Mouse (Mus musculus) spleen, postnatal 36 days (tissue): ENCODE data around the gene Apba1.

ENCODE experiments used
- DNase-seq, 2 experiments: peaks; one replicate each; pipeline ENCODE4 v3.0.0; 2022; ENCODE audit warnings: low spot score in 2 of 2, mixed read lengths in 1 of 2

Gene Apba1

DNA sequence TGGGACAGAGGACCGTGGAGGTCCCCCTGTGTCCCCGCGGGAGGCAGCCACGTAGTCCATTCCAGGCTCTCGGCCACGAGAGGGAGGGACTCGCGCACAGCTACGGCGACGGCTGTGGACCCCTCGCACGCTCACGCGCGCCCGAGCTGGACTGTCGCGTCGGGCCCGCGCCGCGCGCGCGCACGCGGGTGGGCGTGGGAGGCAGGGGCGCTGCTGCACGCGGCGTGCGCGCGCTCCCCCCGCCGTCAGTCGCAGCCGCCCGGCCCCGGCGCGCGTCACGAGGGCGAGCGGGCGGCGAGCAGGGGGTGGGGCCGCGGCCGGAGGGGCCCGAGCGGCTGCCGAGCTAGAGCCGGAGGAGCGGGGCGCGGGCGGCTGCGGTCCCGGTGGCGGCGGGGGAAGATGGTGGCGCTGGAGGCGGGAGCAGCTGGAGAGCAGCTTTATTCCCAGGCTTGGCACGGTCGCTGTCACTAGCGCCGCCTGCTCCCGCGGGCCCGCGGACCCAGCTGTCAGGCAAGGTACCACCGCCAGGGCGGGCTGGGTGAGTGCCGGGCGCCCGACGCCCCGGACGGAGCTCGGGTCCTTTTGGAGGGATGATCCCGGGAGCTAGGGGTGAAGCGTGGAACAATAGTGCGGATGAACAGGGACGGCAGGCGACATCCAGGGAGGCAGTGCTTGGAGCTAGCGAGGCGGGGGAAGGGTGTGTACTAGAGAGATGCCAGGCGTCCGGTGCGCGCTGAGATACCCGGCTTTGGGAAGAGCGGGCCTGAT is at the start of gene Apba1:
Gene Apba1, plus strand, starts transcription at position 334 of the 768 bp plus-strand sequence.
- peak; percentile 51 to 60 for DNase-seq

DNA sequence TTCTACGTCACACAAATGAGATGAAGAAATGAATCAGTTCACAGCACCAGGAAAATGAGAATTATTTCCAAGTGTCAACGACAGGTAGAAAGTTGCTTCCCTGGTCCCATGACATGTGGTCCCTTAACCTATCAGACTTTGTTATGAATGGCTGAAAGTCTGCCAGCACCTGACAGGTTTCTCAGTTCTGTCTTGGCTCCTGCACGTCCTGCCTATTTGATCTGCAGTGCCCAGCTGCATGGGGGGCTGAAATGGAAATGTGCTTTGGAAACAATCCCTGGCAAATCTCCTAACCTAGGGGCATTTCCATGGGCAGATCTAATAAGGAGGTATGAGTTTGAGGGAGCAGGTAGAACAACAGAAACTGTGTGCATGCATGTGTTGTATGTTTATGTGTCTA is 12.2 kb upstream of the Apba1 start:
- no peak for DNase-seq

DNA sequence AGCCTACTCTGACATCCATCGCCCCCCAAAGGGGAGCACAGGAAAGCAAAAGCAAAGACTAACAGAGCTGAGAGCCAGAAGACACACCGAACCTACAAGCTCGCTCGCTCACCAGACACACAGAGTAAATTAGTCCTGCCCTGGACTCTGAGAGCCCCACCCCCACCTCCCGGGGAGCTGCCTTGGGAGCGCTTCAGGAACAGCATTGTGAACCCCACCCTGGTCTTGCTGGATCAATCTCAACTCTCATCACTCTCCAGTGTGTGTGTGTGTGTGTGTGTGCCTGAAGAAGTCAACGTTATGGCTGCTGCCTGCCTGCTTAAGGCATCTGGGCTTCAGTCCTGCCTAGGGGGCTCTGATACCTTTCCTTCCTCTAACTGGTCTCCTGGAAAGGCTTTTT is 1.7 kb upstream of the Apba1 start:
- DNase-seq, result no peak

DNA sequence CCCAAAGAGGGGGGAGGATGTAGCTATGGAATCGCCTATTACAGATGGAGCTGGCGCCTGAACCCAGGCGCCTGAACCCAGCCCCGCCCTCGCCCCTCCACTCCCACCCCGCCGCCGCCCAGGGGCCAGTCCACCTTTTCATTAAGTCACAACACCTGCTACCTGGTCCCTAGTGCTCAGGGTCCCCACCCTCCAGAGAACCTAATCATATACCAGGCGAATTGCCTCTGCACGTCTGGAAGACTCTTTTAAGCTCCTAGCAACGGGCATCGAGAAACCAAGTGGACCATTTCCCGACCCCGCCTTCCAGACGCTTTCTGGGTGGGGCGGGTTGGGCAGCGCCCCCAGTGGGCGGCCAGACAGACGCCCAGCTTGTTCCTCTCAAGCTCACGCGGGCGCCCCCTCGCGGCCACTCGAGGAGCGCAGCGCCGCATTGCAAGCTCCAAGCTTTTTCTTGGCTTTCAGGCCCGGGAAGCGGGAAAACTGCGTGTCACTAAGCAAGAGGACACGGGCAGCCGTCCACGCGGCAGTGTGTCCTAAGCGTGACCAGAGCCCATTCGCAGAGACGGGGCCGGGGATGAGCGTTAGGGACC is 630 bp upstream of the Apba1 start:
- peak; percentile 72 to 75 for DNase-seq

DNA sequence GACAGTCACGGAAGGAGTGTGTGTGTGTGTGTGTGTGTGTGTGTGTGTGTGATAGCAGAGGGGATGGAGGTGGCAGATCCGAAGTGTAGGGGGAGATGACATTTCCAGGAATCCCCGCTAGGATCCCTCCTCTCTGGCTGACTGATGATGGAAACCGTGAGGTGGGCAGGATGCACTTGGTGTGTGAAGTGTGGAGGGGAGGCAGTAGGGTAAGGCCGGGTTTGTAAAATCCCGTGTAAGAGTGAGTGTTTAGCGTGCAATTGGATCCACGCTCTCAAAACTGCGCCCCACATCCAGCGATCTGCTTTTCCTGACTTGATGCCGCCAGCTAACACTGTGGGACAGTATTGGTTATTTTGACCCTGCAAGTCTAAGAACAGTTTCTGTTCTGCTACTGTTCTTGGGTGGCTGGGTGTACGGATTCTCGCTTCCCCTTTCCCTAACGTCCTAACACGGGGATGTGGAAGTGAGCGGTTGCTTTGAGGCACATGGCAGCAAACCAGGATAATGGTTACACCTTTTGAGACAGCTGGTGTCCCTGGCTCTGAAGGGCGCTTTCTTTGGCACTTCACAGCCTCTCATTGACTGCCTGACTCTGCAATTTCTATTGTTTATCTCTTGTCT is 747 bp downstream of the Apba1 start:
- DNase-seq, result peak; percentile 26 to 43

DNA sequence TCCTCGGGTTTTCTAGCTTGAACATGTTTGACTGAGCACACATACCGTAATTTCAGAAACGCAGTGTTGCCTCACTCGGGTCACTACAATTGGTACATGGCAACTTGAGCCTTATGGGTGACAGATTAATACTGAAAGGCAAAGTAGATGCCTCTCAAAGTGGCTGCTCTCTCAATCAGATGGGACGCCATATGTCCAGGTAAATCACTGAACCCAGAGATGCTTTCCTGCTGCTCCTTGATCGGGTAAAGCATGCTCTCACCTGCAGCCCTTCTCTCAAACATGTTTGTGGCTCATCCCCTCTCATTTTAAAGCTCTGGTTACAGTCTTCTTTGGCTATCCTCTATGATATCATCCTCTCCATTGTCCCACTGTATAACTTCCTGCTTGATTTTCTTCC is 4.7 kb downstream of the Apba1 start:
- DNase-seq, result no peak

DNA sequence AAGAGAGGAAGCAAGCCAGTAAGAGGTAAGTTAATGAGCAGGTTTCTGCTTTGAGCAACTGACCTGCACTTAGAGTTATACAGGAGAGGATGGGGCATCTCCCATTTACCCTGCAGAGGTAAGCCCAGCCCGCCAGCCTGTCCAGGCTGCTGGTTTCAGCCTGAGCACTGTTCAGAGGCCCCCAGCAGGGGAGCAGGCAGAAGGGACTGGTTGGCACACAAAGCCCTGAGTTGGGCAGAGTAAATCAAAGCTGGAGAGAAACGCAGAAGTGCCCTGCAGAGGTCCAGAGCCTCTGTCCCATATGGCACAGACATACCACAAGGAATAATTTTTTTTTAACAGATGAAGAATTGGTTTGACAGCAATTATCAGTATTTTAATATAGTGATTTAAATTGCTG is 5.4 kb downstream of the Apba1 start:
- DNase-seq, result no peak

DNA sequence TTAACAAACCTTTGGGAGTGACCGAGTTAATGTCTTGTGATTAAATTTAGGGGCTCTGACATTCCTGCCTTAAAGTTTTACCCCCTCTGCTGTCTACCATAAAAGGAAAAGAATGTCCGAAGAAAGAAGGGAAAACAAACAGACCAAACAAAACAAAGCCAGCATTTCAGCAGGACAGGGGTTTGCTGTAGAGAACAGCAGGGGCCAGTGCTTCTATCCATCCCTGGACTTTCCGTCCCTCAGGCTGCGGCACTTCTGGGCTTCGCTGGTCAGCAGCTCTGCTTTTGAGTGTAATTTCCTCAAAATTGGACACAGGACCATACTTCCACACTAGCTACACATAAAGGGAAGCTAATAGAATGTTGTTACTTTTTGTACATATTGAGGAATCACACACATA is 10.2 kb downstream of the Apba1 start:
- no peak for DNase-seq

DNA sequence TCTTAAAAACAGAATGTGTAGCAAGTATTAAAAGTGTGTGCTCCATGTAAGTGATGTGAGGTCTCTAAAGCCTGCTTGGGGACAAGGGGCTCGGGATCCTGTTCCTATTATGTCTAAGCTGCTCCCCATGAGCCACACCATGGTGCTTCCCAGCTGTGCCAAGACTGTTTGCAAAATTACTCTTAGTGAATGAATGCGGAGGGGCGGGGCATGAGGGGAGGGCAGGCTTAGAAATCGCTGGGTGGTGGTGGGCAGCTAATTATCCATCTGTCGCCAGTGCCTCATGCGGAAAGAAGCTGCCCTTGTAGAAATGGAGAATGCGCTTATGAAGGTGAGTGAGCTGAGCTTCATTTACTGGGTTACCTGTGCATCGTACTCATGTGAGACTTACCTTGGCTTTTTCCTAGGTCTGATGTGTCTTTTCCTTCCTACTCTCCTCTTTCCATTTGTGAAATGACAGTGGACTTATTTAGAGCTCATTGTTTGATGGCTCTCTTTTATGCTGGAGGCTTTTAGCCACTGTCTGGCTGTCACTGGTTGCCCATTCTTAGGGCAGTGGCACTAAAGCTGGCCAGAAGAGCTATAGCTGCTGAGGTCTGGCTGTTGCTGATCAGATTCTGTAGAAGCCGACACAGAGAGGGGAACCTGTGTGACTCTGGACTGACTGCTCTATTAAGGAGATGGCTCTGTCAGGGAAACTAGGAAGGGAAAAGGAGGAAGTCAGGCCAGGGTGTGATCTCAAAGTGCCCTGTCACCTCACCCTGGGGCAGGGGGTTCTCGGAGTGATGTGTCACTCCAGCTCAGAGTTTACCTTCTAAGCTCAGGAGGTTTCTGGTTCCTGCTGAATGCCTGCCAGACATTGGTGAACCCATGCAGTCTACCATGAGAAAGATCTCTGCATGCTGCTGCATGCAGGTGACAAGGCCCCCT is 12.1 kb downstream of the Apba1 start:
- no peak for DNase-seq

DNA sequence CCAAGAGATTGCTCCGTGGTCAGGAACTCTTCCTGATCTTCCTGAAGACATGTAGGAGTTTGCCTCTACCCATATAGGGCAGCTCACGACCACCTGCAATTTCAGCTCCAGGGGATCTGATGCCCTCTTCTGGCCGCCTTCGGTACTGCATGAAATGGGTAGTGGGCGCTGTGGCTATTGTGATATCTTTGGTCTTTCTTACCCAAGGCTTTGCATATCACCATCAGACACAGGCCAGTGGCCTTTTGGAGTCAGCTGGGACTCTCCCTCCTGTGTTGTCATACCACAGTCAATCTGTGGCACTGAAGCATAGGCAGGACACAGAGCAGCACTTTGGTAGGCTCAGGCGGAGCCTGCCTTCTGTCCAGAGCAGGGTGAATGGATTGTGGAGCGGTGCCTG is 13.3 kb downstream of the Apba1 start:
- no peak for DNase-seq

DNA sequence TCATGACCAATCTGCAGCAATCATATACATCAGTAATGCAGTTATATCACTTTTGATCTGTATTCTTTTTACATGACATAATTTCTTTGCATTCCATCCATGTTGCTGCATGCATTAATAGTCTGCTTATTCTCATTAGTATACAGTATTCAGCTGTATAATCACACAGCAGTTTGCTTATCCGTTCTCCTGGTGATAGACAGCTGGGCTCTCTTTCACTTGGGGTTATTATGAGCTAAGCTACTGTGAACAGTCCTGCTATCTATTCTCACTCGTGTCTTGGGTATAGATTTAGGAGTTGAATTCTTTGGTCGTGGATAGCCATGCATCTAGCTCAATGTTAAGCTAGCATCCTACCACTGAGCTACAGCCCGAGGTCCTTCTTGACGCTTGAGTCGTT is 16.7 kb downstream of the Apba1 start:
- DNase-seq, result no peak

DNA sequence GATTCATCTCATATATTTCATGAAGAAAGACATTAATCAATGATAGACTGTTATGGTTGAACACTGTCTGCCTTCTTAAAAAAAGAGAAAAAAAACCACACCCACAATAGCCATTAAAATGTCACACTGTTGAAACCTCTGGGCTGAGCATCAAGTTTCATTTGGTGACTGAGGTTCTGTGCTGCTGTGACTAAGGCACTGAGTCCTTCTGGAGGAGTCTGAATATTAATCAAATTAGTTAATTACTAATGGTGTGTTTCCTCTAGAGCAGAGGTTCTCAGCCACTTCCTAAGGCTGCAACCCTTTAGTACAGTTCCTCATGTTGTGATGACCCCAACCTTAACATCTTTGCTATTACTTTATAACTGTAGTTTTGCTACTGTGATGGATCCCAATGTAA is 20.4 kb downstream of the Apba1 start:
- DNase-seq, result no peak

DNA sequence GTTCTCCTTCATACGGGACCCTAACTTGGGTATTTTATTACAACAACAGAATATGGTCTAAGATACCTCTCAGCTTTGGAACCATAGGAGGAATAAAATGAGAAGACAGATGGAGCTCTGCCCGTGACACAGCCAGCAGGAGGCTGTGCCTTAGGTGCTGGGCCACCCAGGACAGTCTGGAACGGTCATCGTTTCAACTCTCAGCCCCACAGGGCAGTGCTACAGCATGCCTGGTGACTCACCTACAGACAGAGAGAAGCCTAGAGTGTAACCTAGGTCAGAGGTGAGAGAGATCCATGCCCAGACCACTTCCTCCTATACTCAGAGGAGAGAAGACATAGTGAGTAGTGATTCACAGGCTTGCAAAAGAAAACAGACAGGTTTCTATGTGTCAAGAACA is 21.4 kb downstream of the Apba1 start:
- no peak for DNase-seq

DNA sequence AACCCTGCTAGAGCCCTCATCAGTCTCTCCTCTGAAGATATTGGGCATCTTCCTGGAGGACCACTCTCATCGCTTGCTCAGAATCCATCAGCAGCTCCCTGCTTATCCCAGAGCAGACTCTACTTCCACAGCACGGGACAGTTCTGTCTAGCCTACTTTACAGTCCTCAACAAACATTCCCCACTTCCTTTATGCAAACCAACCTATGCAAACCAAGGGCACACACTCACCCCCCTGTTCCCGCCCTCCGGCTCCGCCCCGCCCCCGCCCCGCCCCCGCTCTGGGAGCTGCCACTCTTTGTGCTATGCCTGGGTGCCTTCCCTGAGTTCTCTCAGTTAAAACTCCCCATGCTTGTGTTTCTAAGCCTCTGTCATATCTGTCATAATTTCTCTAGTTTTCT is 23.3 kb downstream of the Apba1 start:
- DNase-seq, result peak; percentile 6 to 11

DNA sequence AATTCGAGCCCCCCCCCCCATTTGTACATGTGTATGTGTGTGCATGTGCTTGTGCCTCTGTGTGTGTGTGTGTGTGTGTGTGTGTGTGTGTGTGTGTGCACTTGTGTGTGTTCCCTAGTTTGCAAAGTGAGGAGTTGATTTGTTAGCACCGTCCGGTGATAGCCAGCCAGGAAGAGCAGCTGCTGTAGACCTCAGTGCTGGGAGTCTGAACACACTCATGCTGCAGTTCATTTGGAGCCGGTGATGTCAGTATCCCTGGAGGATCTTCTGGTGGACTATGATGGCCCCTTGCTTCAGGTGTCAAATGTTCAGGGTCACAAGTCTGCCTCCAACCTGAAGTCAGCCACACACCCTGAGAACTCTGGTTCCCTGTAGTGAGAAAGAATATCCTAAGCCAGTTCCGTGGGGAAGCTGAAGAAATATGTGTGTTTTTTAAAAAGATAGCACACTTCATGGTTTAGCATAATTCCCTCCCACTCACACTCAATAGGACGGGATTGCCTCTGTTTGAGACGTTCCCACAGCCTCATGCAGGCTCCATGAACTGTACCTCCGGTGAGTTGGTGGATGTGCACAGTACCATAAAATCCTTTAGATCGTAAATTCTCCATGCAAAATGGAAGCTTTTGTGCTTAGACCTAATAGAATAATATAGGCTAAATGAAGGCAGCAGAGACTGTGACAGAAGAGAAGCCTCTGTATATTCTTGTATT is 29.9 kb downstream of the Apba1 start:
- no peak for DNase-seq

DNA sequence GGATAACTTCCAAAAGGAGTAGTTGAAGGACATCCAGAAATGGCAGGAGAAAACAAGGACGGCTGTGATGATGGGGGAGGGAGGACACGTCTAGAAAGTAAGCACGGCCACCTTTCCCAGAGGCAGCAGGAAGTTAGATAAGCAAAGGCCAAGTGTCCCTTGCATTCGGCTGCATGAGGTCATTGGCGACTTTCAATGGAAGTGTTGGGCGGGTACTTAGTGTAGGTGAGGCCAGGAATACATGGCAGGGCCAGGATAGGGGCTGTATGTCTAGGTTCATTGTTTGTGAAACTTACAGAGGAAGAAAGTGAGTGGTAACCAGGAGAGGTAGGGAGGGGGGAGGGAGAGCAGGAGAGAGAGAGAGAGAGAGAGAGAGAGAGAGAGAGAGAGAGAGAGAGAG is 33.0 kb downstream of the Apba1 start:
- no peak for DNase-seq

DNA sequence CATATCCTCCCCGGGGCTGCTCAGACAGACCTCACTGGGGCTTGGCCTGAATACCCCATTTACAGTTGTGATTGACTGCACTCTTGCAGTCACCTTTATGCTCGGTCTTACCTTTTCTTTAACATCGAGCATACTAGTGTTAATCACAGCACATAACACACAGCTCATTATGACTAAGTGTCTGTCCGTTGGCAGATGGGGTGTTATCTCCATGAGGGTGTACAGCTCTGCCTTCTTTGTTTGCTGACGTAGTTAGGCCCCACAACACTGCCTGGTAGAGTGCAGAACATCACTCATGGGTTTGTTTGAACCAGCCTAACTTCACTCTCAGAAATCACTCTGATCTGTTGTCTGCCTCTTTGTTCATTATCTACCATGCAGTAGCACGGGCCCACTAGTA is 33.9 kb downstream of the Apba1 start:
- DNase-seq, result no peak

DNA sequence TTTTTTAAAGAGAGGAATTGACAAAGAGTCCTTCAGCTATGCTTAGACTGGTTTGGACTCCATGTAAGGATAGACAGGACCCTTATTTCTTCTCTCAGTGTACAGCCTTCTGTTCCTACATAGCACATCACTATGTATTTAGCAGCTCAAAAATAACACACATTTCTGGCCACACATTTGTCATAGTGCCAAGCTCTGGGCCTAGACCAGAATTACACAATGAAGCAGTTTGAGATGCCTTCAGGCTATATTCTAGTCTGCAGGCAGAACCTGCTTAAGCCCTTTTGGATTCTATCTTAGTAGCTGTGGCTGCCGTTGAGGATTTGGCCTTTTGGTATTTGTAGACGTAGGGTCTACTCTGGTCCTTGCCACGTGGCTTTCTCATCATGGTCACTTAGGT is 35.8 kb downstream of the Apba1 start:
- DNase-seq, result no peak

DNA sequence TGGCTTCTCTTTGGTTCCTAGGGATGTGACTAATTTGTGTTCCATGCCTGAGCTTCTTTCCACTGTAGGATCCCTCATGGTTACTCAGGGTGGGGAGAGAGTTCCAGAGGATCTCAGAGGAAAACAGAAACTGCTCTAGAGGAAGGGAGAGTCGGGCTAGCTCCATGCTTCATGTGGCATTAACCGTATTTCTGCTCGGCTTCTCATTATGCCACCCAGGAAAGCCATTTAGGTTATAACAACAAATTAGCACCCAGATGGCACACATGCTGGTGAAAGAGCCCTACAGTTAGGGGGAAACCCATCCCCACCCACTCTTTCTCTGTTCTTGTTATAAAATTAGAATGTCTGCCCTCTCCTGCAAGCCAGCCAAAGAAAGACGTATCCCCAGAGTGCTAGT is 36.5 kb downstream of the Apba1 start:
- DNase-seq, result peak in 1 of 2 experiments; percentile 4

DNA sequence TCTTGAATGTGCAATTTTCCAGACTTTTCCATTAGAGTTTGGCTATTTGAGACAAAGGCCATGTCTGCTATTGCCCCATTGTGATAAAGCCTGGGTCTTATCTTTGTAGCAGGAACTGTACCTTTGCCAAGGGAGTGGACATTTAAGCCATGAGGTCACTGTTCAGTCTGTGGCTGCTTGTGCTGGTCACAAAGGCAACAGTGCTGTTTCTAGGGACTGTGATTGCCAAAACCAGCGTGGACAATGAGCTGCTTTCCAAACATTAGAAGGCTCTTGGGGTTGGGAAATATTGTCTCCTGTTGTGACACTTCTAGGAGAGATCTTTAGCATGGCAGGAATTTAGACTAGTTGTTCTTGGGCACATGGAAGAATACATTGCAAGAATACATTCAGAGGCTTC is 42.5 kb downstream of the Apba1 start:
- DNase-seq, result no peak

DNA sequence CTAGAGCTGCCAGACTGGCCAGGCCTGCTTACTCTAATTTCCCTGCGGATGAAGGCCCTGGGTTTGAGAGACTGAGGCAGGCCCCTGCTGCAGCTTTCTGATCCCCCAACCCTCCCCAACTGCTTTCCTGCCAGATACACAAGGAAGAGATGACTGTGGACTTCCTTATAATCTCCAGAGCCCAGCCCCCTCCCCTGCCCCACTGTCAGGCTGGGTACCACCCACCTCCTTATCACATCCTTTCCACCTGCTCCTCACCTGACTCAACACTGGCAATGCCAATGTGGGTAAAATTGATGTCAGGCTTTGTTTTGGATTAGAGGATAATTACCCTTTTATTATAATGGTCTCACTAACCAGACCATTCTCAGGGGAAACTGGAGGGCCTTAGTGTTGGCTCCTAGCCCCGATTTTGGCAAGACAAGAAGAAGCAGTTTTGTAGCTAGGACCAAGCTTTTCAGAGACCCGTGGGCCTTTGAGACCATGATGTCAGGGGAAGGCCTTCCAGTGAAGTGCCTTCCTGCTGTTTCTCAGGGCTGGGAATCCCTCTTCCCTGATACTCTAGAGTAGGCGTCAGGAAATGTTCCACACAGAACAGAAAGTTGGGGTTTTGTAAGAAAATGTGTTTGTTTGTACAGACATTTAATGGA is 44.7 kb downstream of the Apba1 start:
- no peak for DNase-seq
